Mouse (Mus musculus) midbrain, embryonic 12.5 days (tissue): ENCODE data around the gene Frrs1l. TPM values are rescaled to one million over a fixed set of nuclear protein-coding genes. Genes with fewer than 3 reads are reported as not detected.

ENCODE experiments used
- ATAC-seq: fragments of 200-750 bp; cut with Nextera tagmentation; 2 replicates; pipeline ENCODE4 v1.8.0; 2017; ENCODE audit warnings: low read depth, moderate TSS enrichment, moderate library complexity; ENCODE audit not compliant: low FRiP score
- H3K27ac ChIP-seq: fragments of 300-500 bp; sonication (generic); replicated peaks from 2 replicates; pipeline ENCODE4 v1.5.1; 2016; ENCODE audit warnings: mild to moderate bottlenecking
- H3K27me3 ChIP-seq: fragments of 300-500 bp; sonication (generic); 2 replicates; pipeline ENCODE4 v1.6.1; 2016; ENCODE audit warnings: mild to moderate bottlenecking
- H3K36me3 ChIP-seq: fragments of 300-500 bp; sonication (generic); 2 replicates; pipeline ENCODE4 v1.6.1; 2016
- H3K4me1 ChIP-seq: fragments of 300-500 bp; sonication (generic); 2 replicates; pipeline ENCODE4 v1.6.1; 2016
- H3K4me2 ChIP-seq: fragments of 300-500 bp; sonication (generic); replicated peaks from 2 replicates; pipeline ENCODE4 v1.6.1; 2016; ENCODE audit warnings: mild to moderate bottlenecking, moderate library complexity
- H3K4me3 ChIP-seq: fragments of 300-500 bp; sonication (generic); 2 replicates; pipeline ENCODE4 v1.5.1; 2016; ENCODE audit warnings: mild to moderate bottlenecking
- H3K9ac ChIP-seq: fragments of 300-500 bp; sonication (generic); replicated peaks from 2 replicates; pipeline ENCODE4 v1.6.1; 2016; ENCODE audit warnings: mild to moderate bottlenecking, moderate library complexity
- H3K9me3 ChIP-seq: fragments of 300-500 bp; sonication (generic); 2 replicates; pipeline ENCODE4 v1.6.1; 2016; ENCODE audit warnings: mild to moderate bottlenecking
- WGBS: fragments of 180-500 bp; shearing (Covaris S2); methylation state at CpG from one replicate; pipeline ENCODE4 v1.1.7; 2016; 5-methylcytosine and 5-hydroxymethylcytosine counted together
- polyA plus RNA-seq: library from polyadenylated mRNA; unstranded; fragments of >200 nt; fragmentation: Nextera tagmentation; extraction: Ambion mirVana; gene quantifications from 2 replicates; pipeline ENCODE4 v1.2.1, GENCODE M21; 2016

Gene Frrs1l
- polyA plus RNA-seq, 1 experiment from 2014 or later, result 7.6 TPM

DNA sequence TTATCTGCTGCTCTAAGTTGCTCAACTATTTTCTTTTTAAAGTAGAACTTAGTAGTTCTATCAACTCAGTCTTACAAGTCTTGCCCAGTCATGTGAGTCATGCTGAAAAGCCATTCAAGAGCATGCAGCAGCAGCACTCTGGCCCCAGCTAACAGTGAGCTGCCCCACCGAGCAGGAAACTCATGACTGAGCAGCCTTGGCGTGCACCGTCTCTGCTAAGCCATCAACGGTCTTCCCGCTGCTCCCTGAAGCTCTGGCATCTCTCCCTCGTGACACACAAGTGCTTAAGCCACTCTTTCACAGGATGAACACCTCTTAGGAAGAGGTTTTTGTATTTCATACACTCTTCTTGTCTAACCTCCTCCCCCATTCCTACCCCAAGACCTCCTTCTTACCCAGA lies 53.1 kb downstream of the Frrs1l start:
- H3K27ac ChIP-seq, result no peak overlapping the region
- no peak overlapping the region for H3K9ac ChIP-seq
- 52% methylated on average over 6 of the region's 6 CpGs for WGBS
- no peak for ATAC-seq
- H3K36me3 ChIP-seq, result peaks cover 24% of the 10 kb centered on the region
- H3K27me3 ChIP-seq, result no peaks in the 10 kb centered on the region
- H3K4me2 ChIP-seq, result no peak overlapping the region
- H3K4me1 ChIP-seq, result peaks cover 4% of the 10 kb centered on the region; the same call in 1 of the 2 replicates
- H3K4me3 ChIP-seq, result no peak overlapping the region
- no peaks in the 10 kb centered on the region for H3K9me3 ChIP-seq

DNA sequence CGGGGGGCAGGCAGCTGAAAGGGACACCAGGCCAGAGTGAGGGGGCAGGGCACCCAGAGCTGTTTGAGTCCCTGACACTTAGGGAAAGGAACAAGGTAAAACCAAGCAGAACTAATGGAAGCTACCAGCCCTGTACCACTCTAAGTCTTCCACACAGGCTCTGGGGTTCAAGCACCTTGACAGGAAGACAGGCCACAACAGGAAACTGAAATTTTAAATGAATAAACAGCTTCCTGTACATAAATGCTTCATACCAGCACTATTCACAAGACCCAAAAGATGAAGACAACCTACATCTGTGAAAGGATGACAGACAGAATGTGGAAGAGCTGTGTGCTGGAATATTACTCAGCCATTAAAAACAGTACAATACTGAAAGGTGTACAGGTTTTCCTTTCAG lies 54.9 kb downstream of the Frrs1l start:
- Histone ChIP-seq H3K27me3 (no peaks in the 10 kb centered on the region), H3K9ac (no peak overlapping the region), H3K4me2 (no peak overlapping the region), H3K4me3 (no peak overlapping the region), H3K4me1 (no peaks in the 10 kb centered on the region), H3K36me3 (peaks cover 34% of the 10 kb centered on the region), H3K27ac (no peak overlapping the region), H3K9me3 (no peaks in the 10 kb centered on the region)
- WGBS, result no CpG with 5 or more reads among the region's 1 CpGs
- no peak for ATAC-seq

DNA sequence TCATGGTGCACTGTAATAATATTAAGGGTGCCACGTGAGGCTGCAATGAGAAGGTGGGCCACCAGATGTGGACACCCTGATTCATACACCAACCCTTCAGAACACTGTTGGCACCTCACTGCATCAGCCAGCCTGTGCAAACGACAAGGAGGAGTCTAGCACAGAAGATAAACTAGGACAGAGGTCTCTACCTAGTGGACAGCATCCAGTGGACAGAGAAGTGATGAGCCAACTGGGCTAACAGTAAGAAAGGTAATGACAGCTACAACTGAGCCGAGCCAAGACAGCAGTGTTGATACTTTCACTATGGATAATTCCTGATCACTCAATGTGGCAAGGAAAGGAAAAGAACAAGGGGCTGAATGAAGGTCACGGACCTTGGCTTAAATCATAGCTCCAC lies 57.0 kb downstream of the Frrs1l start:
- Histone ChIP-seq H3K4me2 (no peak overlapping the region), H3K4me3 (no peak overlapping the region), H3K9ac (no peak overlapping the region), H3K9me3 (no peaks in the 10 kb centered on the region), H3K27ac (no peak overlapping the region), H3K27me3 (no peaks in the 10 kb centered on the region), H3K36me3 (peaks cover 34% of the 10 kb centered on the region), H3K4me1 (no peaks in the 10 kb centered on the region)
- ATAC-seq, result no peak
- WGBS, result 96% methylated on average over 4 of the region's 4 CpGs

DNA sequence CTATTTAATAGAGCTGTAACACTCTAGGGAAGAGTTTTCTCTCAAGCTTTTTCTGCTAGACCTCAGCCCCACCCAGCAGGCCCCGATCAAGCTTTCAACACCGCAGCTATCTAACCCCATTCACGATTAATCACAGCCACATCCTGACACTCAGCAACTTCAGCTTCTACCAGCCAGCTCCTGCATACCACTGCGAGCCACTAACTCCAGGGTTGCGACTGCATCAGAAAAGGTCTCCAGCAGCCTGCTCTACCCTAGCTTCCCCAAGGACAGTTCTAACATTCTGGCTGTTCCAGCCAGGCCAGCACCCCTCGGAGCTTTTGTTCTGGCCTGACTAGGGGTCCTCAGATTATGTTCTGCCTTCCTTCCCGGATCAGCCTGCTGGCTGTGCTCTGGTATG lies 58.1 kb downstream of the Frrs1l start:
- H3K9ac ChIP-seq, result no peak overlapping the region
- H3K4me1 ChIP-seq, result no peaks in the 10 kb centered on the region
- H3K4me2 ChIP-seq, result no peak overlapping the region
- peaks cover 34% of the 10 kb centered on the region for H3K36me3 ChIP-seq
- no peak overlapping the region for H3K27ac ChIP-seq
- no peak overlapping the region for H3K4me3 ChIP-seq
- ATAC-seq, result no peak
- H3K27me3 ChIP-seq, result no peaks in the 10 kb centered on the region
- no peaks in the 10 kb centered on the region for H3K9me3 ChIP-seq
- WGBS, result 46% methylated on average over 7 of the region's 7 CpGs

DNA sequence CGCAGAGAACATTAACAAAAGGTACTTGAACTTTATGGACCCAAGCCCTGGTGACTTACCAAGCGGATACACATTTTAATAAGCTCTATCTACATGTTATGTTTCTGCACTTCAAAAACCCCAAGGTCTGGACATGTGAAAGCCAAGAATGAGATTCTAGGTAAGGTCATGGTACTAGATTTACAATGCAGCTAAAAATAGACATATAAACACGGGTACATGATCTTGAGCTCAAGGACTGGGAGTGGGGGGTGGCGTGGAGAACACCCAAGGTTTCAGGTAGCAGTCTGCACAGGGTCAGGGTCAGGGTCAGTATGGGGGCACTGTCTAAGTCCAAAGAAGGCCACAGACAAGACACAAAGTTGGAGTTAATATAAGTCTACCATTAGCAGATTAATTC lies 59.9 kb downstream of the Frrs1l start:
- ATAC-seq, result no peak
- Histone ChIP-seq H3K4me1 (no peaks in the 10 kb centered on the region), H3K9me3 (no peaks in the 10 kb centered on the region), H3K27me3 (no peaks in the 10 kb centered on the region), H3K36me3 (peaks cover 34% of the 10 kb centered on the region), H3K9ac (no peak overlapping the region), H3K27ac (no peak overlapping the region), H3K4me3 (no peak overlapping the region), H3K4me2 (no peak overlapping the region)
- 84% methylated on average over 4 of the region's 4 CpGs for WGBS

DNA sequence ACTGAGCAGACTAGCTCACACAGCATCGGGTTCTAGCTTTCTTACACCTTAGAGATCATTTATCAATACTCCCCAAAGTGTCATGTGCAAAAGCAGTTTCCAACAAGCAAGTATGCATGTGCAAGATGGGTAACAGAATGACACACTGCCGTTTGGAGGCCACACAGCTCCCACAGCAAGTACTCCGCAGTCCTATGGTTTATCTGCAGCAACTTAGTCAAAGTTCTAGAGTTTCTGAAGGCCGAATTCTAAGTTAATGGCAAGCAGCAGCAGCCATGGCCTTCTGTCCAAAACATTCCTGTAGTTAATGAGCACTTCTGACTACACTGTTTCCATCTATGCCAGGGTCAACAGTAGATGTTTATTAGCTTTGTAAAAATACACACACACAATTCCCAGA lies 63.2 kb downstream of the Frrs1l start:
- no peak for ATAC-seq
- 86% methylated on average over 4 of the region's 4 CpGs for WGBS
- peaks cover 48% of the 10 kb centered on the region for H3K36me3 ChIP-seq
- H3K9me3 ChIP-seq, result no peaks in the 10 kb centered on the region
- H3K27me3 ChIP-seq, result no peaks in the 10 kb centered on the region
- H3K4me2 ChIP-seq, result no peak overlapping the region
- no peak overlapping the region for H3K27ac ChIP-seq
- H3K4me1 ChIP-seq, result no peaks in the 10 kb centered on the region
- no peak overlapping the region for H3K9ac ChIP-seq
- no peak overlapping the region for H3K4me3 ChIP-seq

DNA sequence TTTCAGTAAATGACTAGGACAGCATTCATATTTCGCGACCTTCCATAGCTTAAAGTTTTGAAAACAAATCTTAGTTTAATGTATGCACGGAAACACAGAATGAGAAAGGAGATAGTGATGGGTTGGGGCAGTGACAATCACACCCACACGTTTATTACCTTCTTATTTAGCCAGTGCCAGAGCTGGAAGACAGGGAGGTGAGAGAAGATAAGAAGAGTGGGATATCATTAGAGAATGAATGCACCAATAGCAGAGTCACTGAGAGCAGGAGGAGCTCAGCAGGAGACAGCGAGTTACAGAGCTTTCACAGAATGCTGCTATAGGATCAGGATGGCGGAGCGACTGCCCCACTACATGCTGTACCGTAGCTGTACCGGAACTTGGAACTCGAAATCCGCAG lies 68.0 kb downstream of the Frrs1l start:
- Histone ChIP-seq H3K9ac (no peak overlapping the region), H3K4me3 (no peak overlapping the region), H3K4me1 (no peaks in the 10 kb centered on the region), H3K36me3 (peaks cover 49% of the 10 kb centered on the region), H3K4me2 (no peak overlapping the region), H3K27ac (no peak overlapping the region), H3K9me3 (no peaks in the 10 kb centered on the region), H3K27me3 (no peaks in the 10 kb centered on the region)
- 97% methylated on average over 11 of the region's 11 CpGs for WGBS
- ATAC-seq, result no peak

DNA sequence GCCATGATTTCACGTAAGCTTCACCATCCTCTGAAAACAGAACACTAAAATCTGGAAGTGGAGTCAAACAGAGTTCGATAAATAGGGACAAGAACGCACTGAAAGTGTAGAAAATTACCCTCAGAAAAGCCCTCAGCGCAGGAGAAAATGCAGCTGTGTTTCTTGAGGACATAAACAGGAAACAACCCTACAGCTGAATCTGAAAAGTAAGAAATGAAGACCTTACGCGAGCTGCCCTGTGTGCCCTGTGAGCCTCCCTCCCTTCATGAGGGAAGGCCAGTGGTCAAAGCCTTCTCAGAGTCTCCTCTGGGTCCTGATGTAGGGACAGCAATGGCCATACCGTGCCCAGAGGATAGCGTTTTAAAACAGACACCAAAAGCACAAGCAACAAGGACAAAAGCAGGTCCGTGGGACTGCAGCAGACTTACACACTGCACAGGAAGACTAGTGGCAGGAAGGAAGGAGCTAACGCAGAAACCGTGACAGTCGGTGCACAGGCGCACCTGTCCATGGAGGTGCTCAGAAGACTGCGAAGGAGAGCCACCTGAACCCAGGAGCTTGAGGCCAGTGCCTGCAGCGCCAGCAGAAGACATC lies 74.4 kb downstream of the Frrs1l start:
- Histone ChIP-seq H3K4me2 (no peak overlapping the region), H3K4me1 (no peaks in the 10 kb centered on the region), H3K36me3 (peaks cover 37% of the 10 kb centered on the region), H3K9me3 (no peaks in the 10 kb centered on the region), H3K27me3 (no peaks in the 10 kb centered on the region), H3K4me3 (no peak overlapping the region), H3K9ac (no peak overlapping the region), H3K27ac (no peak overlapping the region)
- 95% methylated on average over 15 of the region's 15 CpGs for WGBS
- ATAC-seq, result no peak

DNA sequence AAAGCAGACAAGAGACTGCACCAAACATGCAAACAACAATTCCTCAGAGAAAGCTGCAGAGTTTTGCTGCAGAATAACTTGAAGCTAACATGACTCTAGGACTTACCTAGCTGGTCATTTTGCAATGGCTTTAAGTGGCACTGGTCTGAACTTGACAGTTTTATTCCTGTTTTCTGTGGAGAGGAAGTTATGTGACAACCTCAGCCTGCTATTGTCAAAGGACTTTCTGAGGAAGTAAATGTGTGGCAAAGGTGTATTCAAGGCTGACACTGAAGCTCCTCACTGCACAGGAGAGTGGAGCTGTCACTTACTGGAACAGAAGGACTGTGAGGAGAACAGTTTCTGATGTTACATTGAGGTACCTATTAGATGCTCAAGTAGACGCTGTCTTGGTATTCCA lies 75.4 kb downstream of the Frrs1l start:
- Histone ChIP-seq H3K9me3 (no peaks in the 10 kb centered on the region), H3K27ac (no peak overlapping the region), H3K4me1 (no peaks in the 10 kb centered on the region), H3K36me3 (peaks cover 45% of the 10 kb centered on the region), H3K4me3 (no peak overlapping the region), H3K27me3 (no peaks in the 10 kb centered on the region), H3K9ac (no peak overlapping the region), H3K4me2 (no peak overlapping the region)
- WGBS, result 78% methylated on average over 1 of the region's 1 CpGs
- no peak for ATAC-seq

DNA sequence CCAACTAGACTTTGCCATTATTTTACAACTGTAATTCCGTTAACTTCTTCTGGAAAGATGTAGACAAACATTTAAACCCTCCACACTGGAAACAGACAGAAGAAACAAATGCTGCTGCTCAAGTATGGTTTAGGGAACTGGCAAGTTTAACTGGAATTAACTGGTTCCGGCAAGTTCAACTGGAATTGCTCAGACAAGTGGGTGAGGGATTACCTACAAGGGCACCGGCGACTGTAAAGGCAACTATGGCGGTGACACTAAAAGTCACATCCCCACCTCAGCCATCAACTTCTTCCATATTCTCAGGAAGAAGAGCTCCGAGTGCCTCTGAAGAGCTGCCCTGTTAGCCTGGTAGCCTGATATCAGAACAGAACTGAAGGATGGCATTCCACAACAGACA lies 75.9 kb downstream of the Frrs1l start:
- H3K4me2 ChIP-seq, result no peak overlapping the region
- ATAC-seq, result no peak
- H3K27ac ChIP-seq, result no peak overlapping the region
- H3K4me1 ChIP-seq, result no peaks in the 10 kb centered on the region
- H3K9ac ChIP-seq, result no peak overlapping the region
- no peaks in the 10 kb centered on the region for H3K27me3 ChIP-seq
- no peak overlapping the region for H3K4me3 ChIP-seq
- H3K36me3 ChIP-seq, result peaks cover 49% of the 10 kb centered on the region
- H3K9me3 ChIP-seq, result no peaks in the 10 kb centered on the region
- WGBS, result 94% methylated on average over 6 of the region's 6 CpGs

DNA sequence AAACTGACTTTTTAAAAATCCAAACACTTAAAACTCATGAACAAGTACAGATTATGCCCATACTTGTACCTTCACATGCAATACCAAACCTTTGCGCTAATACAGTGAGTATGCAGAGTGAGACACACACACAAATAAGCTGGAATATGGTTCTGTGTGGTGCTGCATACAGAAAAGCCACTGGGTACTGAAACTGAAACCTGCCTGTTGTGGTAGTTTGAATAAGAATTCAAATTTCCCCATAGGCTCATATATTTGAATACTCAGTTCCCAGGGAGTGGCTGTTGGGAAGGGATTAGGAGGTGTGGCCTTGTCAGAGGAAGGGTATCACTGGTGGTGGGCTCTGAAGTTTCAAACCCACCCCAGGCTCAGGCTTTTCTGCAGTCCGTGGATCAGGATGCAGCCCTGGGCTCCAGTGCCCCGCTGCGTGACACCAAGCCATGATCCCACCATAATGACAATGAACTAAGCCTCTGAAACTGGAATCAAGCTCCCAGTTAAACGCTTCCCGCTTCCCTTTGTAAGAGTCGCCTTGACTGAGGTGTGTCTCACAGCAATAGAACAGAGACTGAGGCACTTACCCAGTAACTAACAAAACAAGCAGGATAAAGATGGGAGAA lies 77.7 kb downstream of the Frrs1l start:
- no peak for ATAC-seq
- peaks cover 56% of the 10 kb centered on the region for H3K36me3 ChIP-seq

DNA sequence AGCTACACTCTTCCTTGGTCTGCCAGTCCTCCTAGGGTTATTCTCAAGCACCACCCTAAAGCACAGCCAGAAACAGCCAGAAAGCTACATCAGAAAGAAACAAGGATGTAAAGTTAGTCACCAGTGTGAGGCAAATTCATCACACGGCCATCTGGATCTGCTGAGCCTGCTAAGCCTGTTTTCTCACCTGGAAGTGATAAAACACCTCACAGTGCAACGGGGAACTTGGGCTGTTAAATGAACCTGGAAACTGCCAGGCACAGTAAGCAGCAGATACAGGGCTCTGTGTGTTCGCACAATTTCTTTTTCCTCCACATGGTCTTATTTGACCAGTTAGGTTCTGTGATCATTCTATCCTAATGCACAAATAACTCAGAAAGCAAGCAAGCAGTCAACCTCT lies 80.6 kb downstream of the Frrs1l start:
- Histone ChIP-seq H3K4me3 (no peak overlapping the region), H3K27ac (no peak overlapping the region), H3K4me2 (no peak overlapping the region), H3K36me3 (peaks cover 47% of the 10 kb centered on the region), H3K4me1 (no peaks in the 10 kb centered on the region), H3K27me3 (no peaks in the 10 kb centered on the region), H3K9me3 (no peaks in the 10 kb centered on the region), H3K9ac (no peak overlapping the region)
- 88% methylated on average over 3 of the region's 3 CpGs for WGBS
- ATAC-seq, result no peak

More for the DNA sequence above, 77.7 kb downstream of the Frrs1l start:
- H3K4me1 ChIP-seq, result no peaks in the 10 kb centered on the region
- H3K4me3 ChIP-seq, result no peak overlapping the region
- WGBS, result 81% methylated on average over 7 of the region's 7 CpGs
- H3K4me2 ChIP-seq, result no peak overlapping the region
- H3K9ac ChIP-seq, result no peak overlapping the region
- H3K27me3 ChIP-seq, result no peaks in the 10 kb centered on the region
- no peak overlapping the region for H3K27ac ChIP-seq
- no peaks in the 10 kb centered on the region for H3K9me3 ChIP-seq

DNA sequence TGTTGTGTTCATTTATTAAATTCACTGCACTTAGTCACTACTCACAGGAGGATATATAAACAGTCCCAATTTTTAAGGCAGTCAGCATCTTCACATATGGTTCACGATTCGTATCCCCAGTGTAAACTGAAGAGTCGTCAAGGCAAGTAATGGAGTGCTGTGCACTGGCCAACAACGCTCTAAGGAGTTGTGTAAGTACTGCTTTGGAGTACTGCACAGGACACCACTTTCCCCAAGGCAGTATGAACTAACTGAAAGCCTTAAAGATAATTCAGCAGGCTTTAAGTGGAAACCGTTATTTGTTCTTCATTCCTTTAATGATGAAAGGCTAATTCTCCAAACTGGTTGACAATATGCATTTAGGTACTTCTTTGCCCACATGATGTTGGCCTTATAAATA lies 82.5 kb downstream of the Frrs1l start:
- peaks cover 52% of the 10 kb centered on the region for H3K36me3 ChIP-seq
- no peaks in the 10 kb centered on the region for H3K4me1 ChIP-seq
- no peaks in the 10 kb centered on the region for H3K27me3 ChIP-seq
- WGBS, result 94% methylated on average over 5 of the region's 5 CpGs
- no peak for ATAC-seq
- no peaks in the 10 kb centered on the region for H3K9me3 ChIP-seq
- H3K4me2 ChIP-seq, result no peak overlapping the region
- no peak overlapping the region for H3K4me3 ChIP-seq
- no peak overlapping the region for H3K9ac ChIP-seq
- H3K27ac ChIP-seq, result no peak overlapping the region
